Mouse (Mus musculus) c-Kit-positive CD71-negative TER-119-negative erythroid progenitor cells, embryonic 14.5 days (primary cell): ENCODE measurements at regions not wholly inside any gene's neighbourhood (a gene's known extent, or its start where the extent isn't known, plus 50 kb on each side); places are given as distances from the start of the nearest gene placed in this dataset.

Source experiments
- DNase-seq: peaks from one replicate; pipeline ENCODE4 v3.0.0-alpha.2; 2013; ENCODE audit warnings: low read depth

- no peak for DNase-seq
Observed at GRCm38 (mm10) chr12:74518032-74518431, 201.8 kb upstream of the Gm11042 start.

GRCm38 (mm10) chr12:74516527-74516926 lies 200.3 kb upstream of the Gm11042 start:
- DNase-seq: no peak

- DNase-seq: no peak
Observed at GRCm38 (mm10) chr12:74502791-74503190, 186.6 kb upstream of the Gm11042 start.

- DNase-seq: no peak
Observed at GRCm38 (mm10) chr12:74477619-74478018, 161.4 kb upstream of the Gm11042 start.

- no peak for DNase-seq
Observed at GRCm38 (mm10) chr12:74474741-74475140, 158.5 kb upstream of the Gm11042 start.

- no peak for DNase-seq
Observed at GRCm38 (mm10) chr12:74458521-74458920, 142.3 kb upstream of the Gm11042 start.

GRCm38 (mm10) chr12:74452375-74453090 lies 136.3 kb upstream of the Gm11042 start:
- no peak for DNase-seq

- no peak for DNase-seq
Observed at GRCm38 (mm10) chr12:74448248-74448647, 132.1 kb upstream of the Gm11042 start.

- DNase-seq: no peak
Observed at GRCm38 (mm10) chr12:74434874-74435273, 118.7 kb upstream of the Gm11042 start.

GRCm38 (mm10) chr12:74414738-74415137 lies 98.5 kb upstream of the Gm11042 start:
- no peak for DNase-seq

- no peak for DNase-seq
Observed at GRCm38 (mm10) chr12:74410511-74410910, 94.3 kb upstream of the Gm11042 start.

- no peak for DNase-seq
Observed at GRCm38 (mm10) chr12:74407591-74408095, 91.4 kb upstream of the Gm11042 start.

- DNase-seq: no peak
Observed at GRCm38 (mm10) chr12:74389811-74390210, 73.6 kb upstream of the Gm11042 start.
